Mouse (Mus musculus) thymus, postnatal 14 days (tissue): ENCODE measurements around the gene Olfr1511.
"Not testable (repeated sequence)": the region's sequence is repeated elsewhere in the genome, so short reads cannot be mapped to it uniquely, and the experiment has no call there.

Experiments used
- DNase-seq: peaks from one replicate; pipeline ENCODE4 v3.0.0; 2021

Olfr1511 gene

DNA sequence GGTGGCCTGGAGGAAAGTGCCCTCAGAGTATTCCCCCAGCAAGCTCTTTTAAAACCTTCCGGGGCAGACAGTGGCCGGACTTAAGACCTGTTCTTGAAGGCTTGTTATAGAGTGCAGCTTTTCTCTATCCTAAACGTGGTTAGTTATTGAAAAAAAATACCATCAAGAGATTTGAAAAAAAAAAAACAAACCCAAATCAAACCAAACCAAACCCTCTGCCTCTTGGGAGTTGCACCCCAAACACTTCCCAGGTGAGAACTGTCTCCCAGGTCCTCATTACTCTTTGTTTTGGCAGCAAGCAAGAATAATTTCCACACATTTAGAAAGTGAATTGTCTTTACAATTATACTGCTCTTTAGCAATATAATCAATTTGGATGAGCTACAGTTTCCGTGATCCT, at the start of gene Olfr1511:
Gene Olfr1511, minus strand, starts transcription at position 101 of the 400 bp plus-strand sequence.
- DNase-seq: no peak

DNA sequence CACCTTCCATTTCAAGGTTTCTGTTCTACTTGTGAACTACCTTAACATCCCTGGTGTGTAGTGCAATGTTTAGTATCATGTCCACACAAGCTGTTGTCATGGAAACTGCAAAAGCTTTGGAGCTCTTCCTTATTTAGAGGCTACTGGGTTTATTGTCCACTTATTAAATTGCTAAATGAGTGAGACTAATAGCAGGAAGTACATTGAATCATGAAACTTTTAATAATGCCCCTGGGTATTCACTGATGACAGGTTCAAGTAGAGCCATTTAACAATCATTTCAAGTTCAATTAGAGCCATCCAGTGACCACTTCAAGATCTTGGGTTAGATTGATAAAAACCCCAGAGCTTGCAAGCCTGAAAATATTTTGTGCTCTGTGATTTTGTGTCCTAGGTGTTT, 45.5 kb upstream of the Olfr1511 start, which contains the start of gene Olfr1509:
Gene Olfr1509, plus strand, starts transcription at position 301 of the 400 bp plus-strand sequence.
- no peak for DNase-seq

DNA sequence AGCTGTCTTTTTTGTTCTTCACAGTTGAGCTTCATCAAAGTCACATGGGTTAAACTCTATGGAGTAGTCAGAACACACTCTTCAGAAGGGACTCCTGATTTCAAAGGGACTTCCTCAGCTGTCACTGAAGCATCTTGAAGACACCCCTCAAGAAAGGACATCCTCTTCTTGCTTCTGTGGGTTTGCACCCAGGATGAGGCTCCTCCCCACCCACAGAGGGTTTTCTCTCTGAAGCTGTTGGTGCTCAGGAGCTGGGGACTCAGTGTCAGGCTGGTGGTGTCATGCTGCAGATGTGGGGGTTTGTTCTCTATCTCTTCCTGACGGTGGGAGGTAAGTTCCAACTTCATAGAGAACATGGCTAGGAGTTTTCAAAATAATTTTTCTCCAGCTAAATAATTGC, 30.5 kb upstream of the Olfr1511 start:
- peak; percentile 85 for DNase-seq

DNA sequence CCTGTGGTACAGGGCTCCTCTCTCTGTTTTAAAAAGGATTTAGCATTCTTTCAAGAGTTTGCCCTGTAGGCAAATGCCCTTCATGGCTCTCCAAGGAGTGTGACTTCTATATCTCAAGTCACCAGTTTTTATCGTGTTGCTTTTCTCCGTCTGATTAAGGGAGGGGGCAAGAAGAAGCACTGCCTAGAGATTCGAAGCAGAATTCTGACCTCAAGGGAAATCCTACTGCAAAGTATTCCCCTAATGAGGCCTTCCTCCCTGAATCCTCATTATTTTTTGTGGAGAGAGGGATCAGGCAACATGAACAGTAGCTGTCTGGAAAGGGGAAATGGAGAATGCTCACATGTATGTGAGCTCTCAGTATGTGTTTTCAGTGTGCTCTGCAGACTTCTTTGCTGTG, 17.1 kb upstream of the Olfr1511 start, which contains the start of gene Olfr1510:
Gene Olfr1510, minus strand, starts transcription at position 101 of the 400 bp plus-strand sequence.
- no peak for DNase-seq

DNA sequence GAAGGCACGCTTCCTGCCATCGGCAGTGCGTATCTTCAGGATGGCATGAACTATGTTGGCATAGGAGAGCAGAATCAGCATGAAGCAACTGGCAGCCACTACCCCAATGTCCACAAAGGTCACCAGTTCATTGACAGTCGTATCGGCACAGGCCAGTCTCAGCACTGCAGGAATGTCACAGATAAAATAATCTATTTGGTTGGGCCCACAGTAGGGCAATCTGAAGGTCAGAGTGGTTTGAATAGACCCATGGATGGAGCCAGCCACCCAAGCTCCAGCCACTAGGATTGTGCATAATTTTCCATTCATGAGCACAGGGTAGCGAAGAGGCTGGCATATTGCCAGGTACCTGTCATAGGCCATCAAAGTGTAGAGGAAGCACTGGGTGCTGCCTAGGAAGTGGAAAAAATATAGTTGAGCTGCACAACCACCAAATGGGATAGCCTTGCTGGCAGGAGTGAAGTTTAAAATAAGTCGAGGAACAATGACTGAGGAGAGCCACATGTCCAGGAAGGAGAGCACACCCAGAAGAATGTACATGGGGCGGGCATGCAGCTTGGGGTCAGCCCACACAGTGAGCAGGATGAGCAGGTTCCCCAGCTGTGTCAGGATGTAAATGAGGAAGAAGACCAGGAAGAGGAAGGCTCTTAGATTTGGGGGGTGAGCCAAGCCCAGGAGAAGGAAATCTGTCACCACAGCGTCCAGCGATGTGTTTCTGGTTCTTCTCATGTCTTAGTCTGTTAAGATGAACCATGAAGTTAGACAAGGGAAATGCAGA, 13.2 kb upstream of the Olfr1511 start:
- not testable (repeated sequence) for DNase-seq

DNA sequence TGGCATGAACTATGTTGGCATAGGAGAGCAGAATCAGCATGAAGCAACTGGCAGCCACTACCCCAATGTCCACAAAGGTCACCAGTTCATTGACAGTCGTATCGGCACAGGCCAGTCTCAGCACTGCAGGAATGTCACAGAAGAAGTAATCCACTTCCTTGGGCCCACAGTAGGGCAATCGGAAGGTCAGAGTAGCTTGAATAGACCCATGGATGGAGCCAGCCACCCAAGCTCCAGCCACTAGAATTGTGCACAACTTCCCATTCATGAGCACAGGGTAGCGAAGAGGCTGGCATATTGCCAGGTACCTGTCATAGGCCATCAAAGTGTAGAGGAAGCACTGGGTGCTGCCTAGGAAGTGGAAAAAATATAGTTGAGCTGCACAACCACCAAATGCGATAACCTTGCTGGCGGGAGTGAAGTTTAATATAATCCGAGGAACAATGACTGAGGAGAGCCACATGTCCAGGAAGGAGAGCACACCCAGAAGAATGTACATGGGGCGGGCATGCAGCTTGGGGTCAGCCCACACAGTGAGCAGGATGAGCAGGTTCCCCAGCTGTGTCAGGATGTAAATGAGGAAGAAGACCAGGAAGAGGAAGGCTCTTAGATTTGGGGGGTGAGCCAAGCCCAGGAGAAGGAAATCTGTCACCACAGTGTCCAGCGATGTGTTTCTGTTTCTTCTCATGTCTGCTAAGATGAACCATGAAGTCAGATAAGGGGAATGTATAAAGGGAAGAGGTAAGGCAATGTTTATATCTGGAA, 6.9 kb downstream of the Olfr1511 start:
- not testable (repeated sequence) for DNase-seq

DNA sequence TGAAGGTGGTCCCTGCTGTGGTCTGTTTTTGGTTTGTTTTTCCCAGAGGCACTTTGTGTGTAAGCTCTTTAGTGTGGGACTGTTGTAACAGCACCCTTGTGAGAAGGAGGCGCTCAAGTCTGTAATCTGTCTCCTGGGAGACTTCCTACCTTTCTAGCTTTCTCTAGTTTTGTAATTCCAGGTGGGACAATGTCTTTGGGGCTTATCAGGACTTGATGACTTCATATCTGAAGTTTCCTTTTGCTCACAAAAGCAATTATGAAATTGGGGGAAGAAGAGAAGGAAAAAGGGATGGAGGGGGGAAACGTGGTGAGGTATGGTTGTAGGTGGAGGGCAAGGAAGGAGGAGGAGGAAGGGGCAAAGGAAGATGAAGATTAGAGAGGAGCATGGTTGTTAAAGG, 18.1 kb downstream of the Olfr1511 start, which contains the start of gene Olfr1512:
Gene Olfr1512, minus strand, starts transcription at position 101 of the 400 bp plus-strand sequence.
- no peak for DNase-seq

DNA sequence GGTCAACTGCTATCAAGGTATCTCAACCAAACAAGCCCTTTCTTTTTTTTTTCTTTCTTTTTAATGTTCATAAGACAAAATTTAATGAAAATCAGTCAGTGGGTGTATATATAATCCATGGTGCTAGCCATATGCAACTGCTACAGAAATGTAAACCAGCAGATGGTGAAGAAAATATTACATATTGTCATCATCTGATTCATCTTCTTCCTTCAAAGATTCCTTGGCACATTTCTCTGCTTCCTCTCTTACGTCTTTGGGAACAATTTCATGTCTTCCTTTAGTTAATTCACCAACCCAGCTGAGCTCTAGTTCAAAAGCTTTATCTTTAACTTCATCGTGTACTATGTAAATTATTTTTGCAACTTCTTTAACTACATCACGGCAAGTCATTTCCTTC, 28.4 kb downstream of the Olfr1511 start:
- no peak for DNase-seq

DNA sequence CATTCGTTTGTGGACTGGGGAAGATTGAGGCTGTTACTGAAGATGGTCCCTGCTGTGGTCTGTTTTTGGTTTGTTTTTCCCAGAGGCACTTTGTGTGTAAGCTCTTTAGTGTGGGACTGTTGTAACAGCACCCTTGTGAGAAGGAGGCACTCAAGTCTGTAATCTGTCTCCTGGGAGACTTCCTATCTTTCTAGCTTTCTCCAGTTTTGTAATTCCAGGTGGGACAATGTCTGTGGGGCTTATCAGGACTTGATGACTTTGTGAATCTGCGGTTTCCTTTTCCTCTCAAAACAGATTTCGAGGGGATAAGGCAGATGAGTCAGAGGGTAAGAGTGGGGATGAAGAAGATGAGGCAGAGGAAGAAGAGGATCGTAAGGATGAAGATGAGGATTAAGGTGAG, 40.9 kb downstream of the Olfr1511 start, which contains the start of gene Olfr1513:
Gene Olfr1513, minus strand, starts transcription at position 101 of the 400 bp plus-strand sequence.
- no peak for DNase-seq
